Mouse (Mus musculus) kidney, adult 2 months (tissue): ENCODE measurements around the gene Ift88. TPM values are rescaled to one million over a fixed set of nuclear protein-coding genes. Genes with fewer than 3 reads are reported as not detected.
A peak's percentile ranks its signal among the peaks of the same experiment; 100 is the strongest.

ENCODE experiments used
- DNase-seq: peaks from one replicate; pipeline ENCODE4 v3.0.0; 2021
- H3K27ac ChIP-seq: fragments of 200-500 bp; 2 replicates; pipeline ENCODE4 v1.5.1; 2012; ENCODE audit warnings: low read depth, low read length, control low read depth, inconsistent platforms; ENCODE audit not compliant: insufficient read depth
- H3K27me3 ChIP-seq: fragments of 200-500 bp; replicated peaks from 2 replicates; pipeline ENCODE4 v1.6.1; 2012; ENCODE audit warnings: mild to moderate bottlenecking, moderate library complexity, low read length, inconsistent platforms; ENCODE audit not compliant: control insufficient read depth, insufficient read depth
- H3K36me3 ChIP-seq: fragments of 200-500 bp; 2 replicates; pipeline ENCODE4 v1.6.1; 2012; ENCODE audit warnings: mild to moderate bottlenecking, moderate library complexity, low read length, inconsistent platforms; ENCODE audit not compliant: control insufficient read depth, insufficient read depth
- H3K4me1 ChIP-seq: fragments of 200-500 bp; 2 replicates; pipeline ENCODE4 v1.6.1; 2011; ENCODE audit warnings: low read length; ENCODE audit not compliant: control insufficient read depth, insufficient read depth
- H3K4me3 ChIP-seq: fragments of 200-500 bp; 2 replicates; pipeline ENCODE4 v1.5.1; 2011; ENCODE audit warnings: mild to moderate bottlenecking, low read depth, low read length, control low read depth; ENCODE audit not compliant: insufficient read depth
- CTCF ChIP-seq: fragments of 200-500 bp; conservative IDR thresholded peaks from 2 replicates; pipeline ENCODE4 v1.5.1; 2011; ENCODE audit warnings: low read depth, mild to moderate bottlenecking, control low read depth, low read length, moderate library complexity, mixed read lengths; ENCODE audit not compliant: insufficient read depth, insufficient read length
- POLR2A ChIP-seq: fragments of 200-500 bp; IDR thresholded peaks from one replicate; pipeline ENCODE4 v1.6.1; 2011; ENCODE audit warnings: low read depth, low read length, control low read depth
- WGBS: fragments of 180-500 bp; shearing (Covaris S2); methylation state at CpG from one replicate; pipeline ENCODE4 v1.1.7; 2018; 5-methylcytosine and 5-hydroxymethylcytosine counted together
- polyA plus RNA-seq: library from polyadenylated mRNA; depleted of rRNA; stranded (reverse); fragments of >200 nt; gene quantifications from 2 replicates; pipeline ENCODE4 v1.2.3, GENCODE M21; 2012; rRNA removed

Gene Ift88
- polyA plus RNA-seq = 5.9 and 6.7 TPM in 2 replicates

- peak within 1 kb of the TSS; percentile 90 for H3K27ac ChIP-seq
- TF ChIP-seq CTCF (no peak), POLR2A (peak; percentile 83)
Measured at GRCm38 (mm10) chr14:57423432-57424211, at the start of gene Ift88. Ift88 (plus strand) TSS chr14:57424062.

GRCm38 (mm10) chr14:57375205-57375604 lies 48.7 kb upstream of the Ift88 start:
- Histone ChIP-seq H3K4me3 (no peak overlapping the region), H3K36me3 (no peaks in the 10 kb centered on the region), H3K4me1 (peaks cover 14% of the 10 kb centered on the region), H3K27me3 (no peaks in the 10 kb centered on the region), H3K27ac (no peak overlapping the region)
- WGBS = 71% methylated on average over 9 of the region's 9 CpGs
- DNase-seq = no peak
- no peak for TF ChIP-seq POLR2A
- TF ChIP-seq CTCF = no peak

More at GRCm38 (mm10) chr14:57423432-57424211, at the start of gene Ift88:
- peak; percentile 96 for DNase-seq
- peak within 1 kb of the TSS; percentile 99 for H3K4me3 ChIP-seq
- peaks cover 9% of the 10 kb centered on the region; the same call in 1 of the 2 replicates for H3K4me1 ChIP-seq
- H3K36me3 ChIP-seq = no peaks in the 10 kb centered on the region
- 2% methylated on average over 42 of the region's 42 CpGs for WGBS
- no peaks in the 10 kb centered on the region for H3K27me3 ChIP-seq

GRCm38 (mm10) chr14:57376016-57376415 lies 47.8 kb upstream of the Ift88 start:
- Histone ChIP-seq H3K4me3 (no peak overlapping the region), H3K36me3 (peaks cover 2% of the 10 kb centered on the region; the same call in 1 of the 2 replicates), H3K27ac (no peak overlapping the region; the same call in 1 of the 2 replicates), H3K4me1 (peaks cover 14% of the 10 kb centered on the region), H3K27me3 (no peaks in the 10 kb centered on the region)
- TF ChIP-seq CTCF (no peak), POLR2A (no peak)
- no peak for DNase-seq
- 66% methylated on average over 8 of the region's 8 CpGs for WGBS

- no peaks in the 10 kb centered on the region for H3K27me3 ChIP-seq
- H3K27ac ChIP-seq = peak overlapping the region; percentile 82
- 49% methylated on average over 9 of the region's 9 CpGs for WGBS
- H3K4me1 ChIP-seq = peaks cover 14% of the 10 kb centered on the region
- H3K4me3 ChIP-seq = no peak overlapping the region
- H3K36me3 ChIP-seq = peaks cover 2% of the 10 kb centered on the region; the same call in 1 of the 2 replicates
- TF ChIP-seq CTCF = 0 out of 2 replicates have a peak, but pooled peaks have one; percentile 4
- TF ChIP-seq POLR2A = no peak
- peak; percentile 95 for DNase-seq
Measured at GRCm38 (mm10) chr14:57376956-57377355, 46.9 kb upstream of the Ift88 start.

GRCm38 (mm10) chr14:57377531-57377930 lies 46.3 kb upstream of the Ift88 start:
- H3K4me3 ChIP-seq = no peak overlapping the region
- peak; percentile 79 for DNase-seq
- 67% methylated on average over 5 of the region's 5 CpGs for WGBS
- peaks cover 2% of the 10 kb centered on the region; the same call in 1 of the 2 replicates for H3K36me3 ChIP-seq
- peaks cover 14% of the 10 kb centered on the region for H3K4me1 ChIP-seq
- peak overlapping the region; percentile 82 for H3K27ac ChIP-seq
- TF ChIP-seq POLR2A (no peak), CTCF (no peak)
- H3K27me3 ChIP-seq = no peaks in the 10 kb centered on the region

- DNase-seq = no peak
- Histone ChIP-seq H3K27ac (no peak overlapping the region), H3K4me1 (peaks cover 8% of the 10 kb centered on the region), H3K36me3 (peaks cover 5% of the 10 kb centered on the region; the same call in 1 of the 2 replicates), H3K4me3 (no peak overlapping the region), H3K27me3 (no peaks in the 10 kb centered on the region)
- TF ChIP-seq CTCF = no peak
- TF ChIP-seq POLR2A = no peak
- WGBS = 68% methylated on average over 5 of the region's 5 CpGs
Measured at GRCm38 (mm10) chr14:57385667-57386066, 38.2 kb upstream of the Ift88 start.
